Mouse (Mus musculus): ENCODE measurements at regions not wholly inside any gene's neighbourhood (a gene's known extent, or its start where the extent isn't known, plus 50 kb on each side); places are given as distances from the start of the nearest gene placed in this dataset.
A peak's percentile ranks its signal among the peaks of the same experiment; 100 is the strongest.
"Not testable (repeated sequence)": the region's sequence is repeated elsewhere in the genome, so short reads cannot be mapped to it uniquely, and the experiment has no call there.

- DNase-seq (ENCODE audit: low read depth), result no peak
These were observed 79.0 kb upstream of the Xcl1 start for GRCm38 (mm10) chr1:165014328-165014727.

DNA sequence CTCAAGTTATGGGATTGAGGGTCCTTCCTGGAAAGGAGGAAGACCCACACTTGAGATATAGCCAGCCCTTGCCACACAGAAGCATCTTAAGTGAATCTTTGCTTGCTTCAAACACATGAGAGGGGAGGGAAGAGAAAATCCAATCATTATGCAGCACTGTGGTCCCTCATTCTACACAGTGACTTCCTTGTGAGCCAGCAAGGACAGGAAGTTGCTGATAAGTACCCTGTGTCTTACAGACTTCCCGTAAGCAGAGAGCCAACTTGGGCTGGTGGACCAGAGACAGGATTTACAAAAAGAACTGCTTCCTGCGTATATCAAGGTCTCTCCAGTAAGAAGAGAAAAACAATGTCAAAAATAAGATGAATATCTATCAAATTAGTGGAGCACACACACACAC lies 78.1 kb upstream of the Xcl1 start:
- no peak for DNase-seq (ENCODE audit: low read depth)

- no peak for DNase-seq (ENCODE audit: low read depth)
These were observed 77.0 kb upstream of the Xcl1 start for GRCm38 (mm10) chr1:165012376-165012775.

GRCm38 (mm10) chr1:164999515-164999914 lies 64.2 kb upstream of the Xcl1 start:
- peak; percentile 56 for DNase-seq (ENCODE audit: low read depth)

DNA sequence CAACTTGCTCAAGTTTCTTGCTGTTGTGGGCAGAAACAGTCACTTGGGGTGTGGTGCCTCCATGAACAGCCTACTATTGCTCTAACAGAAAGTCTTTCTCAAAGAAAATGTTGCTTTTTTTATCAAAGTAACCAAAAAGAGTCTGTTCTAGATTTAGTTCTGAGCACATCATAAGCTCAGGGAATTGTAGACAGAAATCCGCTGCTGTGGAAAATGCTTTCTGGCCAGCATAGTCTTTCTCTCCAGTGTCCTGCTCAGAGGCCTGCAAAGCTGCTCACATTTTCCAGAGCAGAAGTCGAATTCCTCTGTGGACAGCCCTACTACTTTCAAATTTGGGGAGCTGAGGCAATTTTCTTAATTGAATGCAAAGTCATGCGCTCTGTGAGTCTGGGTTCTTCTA lies 63.3 kb upstream of the Xcl1 start:
- no peak for DNase-seq (ENCODE audit: low read depth)

DNA sequence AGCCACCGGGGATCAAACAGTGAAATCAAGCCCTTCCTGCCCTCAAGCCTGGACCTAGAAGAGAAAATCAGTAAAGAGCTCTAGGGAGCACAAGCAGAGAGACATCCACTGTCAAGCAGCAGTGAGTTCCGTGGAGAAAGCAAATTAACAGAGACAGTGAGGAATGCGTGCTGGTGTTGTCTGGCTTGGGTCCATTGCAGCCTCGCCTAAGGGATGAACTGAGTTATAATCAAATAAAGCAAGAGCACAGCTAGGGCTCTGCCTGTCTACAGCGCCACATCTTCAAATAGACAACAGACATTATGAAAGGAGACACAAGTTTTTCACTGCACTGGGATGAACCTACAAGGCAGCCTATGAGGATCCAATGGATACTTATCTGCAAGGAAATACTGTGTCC lies 62.3 kb upstream of the Xcl1 start:
- DNase-seq (ENCODE audit: low read depth), result no peak

GRCm38 (mm10) chr1:164994247-164994660 lies 58.9 kb upstream of the Xcl1 start:
- no peak for DNase-seq (ENCODE audit: low read depth)

DNA sequence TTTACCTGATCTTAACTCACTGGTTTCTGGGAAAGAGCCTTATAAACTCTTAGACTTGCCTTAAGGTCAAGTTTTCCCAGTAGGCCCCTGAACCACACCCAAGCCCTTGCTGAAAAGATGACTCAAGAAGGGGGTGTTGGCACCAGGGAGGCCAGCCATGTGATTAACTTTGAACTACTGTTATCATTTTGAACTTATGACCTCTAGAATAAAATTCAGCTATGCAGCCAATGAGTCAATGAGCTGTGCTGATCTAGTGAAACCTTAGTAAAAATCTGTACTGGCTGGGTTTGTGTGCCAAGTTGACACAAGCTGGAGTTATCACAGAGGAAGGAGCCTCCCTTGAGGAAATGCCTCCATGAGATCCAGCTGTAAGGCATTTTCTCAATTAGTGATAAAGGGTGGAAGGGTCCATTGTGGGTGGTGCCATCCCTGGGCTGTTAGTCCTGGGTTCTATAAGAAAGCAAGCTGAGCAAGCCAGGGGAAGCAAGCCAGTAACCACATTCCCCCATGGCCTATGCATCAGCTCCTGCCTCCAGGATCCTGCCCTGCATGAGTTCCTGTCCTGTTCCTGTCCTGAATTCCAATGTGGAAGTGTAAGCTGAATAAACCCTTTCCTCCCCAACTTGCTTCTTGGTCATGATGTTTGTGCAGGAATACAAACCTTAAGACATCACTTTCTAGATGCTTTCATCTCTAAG lies 58.0 kb upstream of the Xcl1 start:
- DNase-seq (ENCODE audit: low read depth), result not testable (repeated sequence)

- no peak for DNase-seq (ENCODE audit: low read depth)
These were observed 53.7 kb upstream of the Xcl1 start for GRCm38 (mm10) chr1:164988982-164989381.

DNA sequence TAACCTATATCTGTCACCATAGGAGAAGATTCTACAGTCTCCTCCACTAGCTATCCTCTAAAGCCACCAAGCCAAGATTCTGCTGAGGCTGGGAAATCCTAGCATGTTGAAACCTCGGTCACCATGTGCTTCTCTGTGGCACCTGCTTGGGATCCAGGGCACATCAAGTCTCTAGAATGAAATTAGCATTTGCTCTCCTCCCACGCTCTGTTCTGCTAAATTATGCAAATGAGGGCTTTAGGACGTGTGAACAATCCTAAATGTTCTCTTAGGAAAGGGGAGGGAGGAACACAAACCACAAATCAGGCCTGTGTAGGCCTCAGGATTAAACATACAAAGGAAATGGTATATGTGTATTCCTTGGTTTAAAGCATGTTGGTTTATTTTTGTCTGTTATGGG lies 52.9 kb upstream of the Xcl1 start:
- DNase-seq (ENCODE audit: low read depth), result no peak

- DNase-seq (ENCODE audit: low read depth), result not testable (repeated sequence)
These were observed 50.2 kb upstream of the Xcl1 start for GRCm38 (mm10) chr1:164985521-164985920.

All from induced T-regulatory cell, adult 2 months (primary cell).